Mouse (Mus musculus) forebrain, embryonic 16.5 days (tissue): ENCODE measurements around the gene Syvn1. TPM values are rescaled to one million over a fixed set of nuclear protein-coding genes. Genes with fewer than 3 reads are reported as not detected.

ENCODE experiments used
- ATAC-seq: fragments of 200-750 bp; cut with Nextera tagmentation; 2 replicates; pipeline ENCODE4 v1.8.0; 2017; ENCODE audit warnings: mild to moderate bottlenecking, moderate library complexity
- H3K27ac ChIP-seq: fragments of 300-500 bp; sonication (generic); 2 replicates; pipeline ENCODE4 v1.5.1; 2014; ENCODE audit warnings: low read length, control low read depth
- H3K27me3 ChIP-seq: fragments of 300-500 bp; sonication (generic); replicated peaks from 2 replicates; pipeline ENCODE4 v1.6.1; 2014; ENCODE audit warnings: low read length; ENCODE audit not compliant: control insufficient read depth, insufficient read depth
- H3K36me3 ChIP-seq: fragments of 300-500 bp; sonication (generic); 2 replicates; pipeline ENCODE4 v1.6.1; 2014; ENCODE audit not compliant: control insufficient read depth, insufficient read depth
- H3K4me1 ChIP-seq: fragments of 300-500 bp; sonication (generic); replicated peaks from 2 replicates; pipeline ENCODE4 v1.6.1; 2014; ENCODE audit warnings: low read length; ENCODE audit not compliant: control insufficient read depth, insufficient read depth
- H3K4me2 ChIP-seq: fragments of 300-500 bp; sonication (generic); 2 replicates; pipeline ENCODE4 v1.6.1; 2014; ENCODE audit warnings: mild to moderate bottlenecking, low read length, control low read depth
- H3K4me3 ChIP-seq: fragments of 300-500 bp; sonication (generic); replicated peaks from 2 replicates; pipeline ENCODE4 v1.5.1; 2014; ENCODE audit warnings: mild to moderate bottlenecking, low read length, control low read depth
- H3K9ac ChIP-seq: fragments of 300-500 bp; sonication (generic); replicated peaks from 2 replicates; pipeline ENCODE4 v1.6.1; 2014; ENCODE audit warnings: low read depth, low read length, control low read depth
- H3K9me3 ChIP-seq: fragments of 300-500 bp; sonication (generic); 2 replicates; pipeline ENCODE4 v1.6.1; 2016; ENCODE audit warnings: low read length; ENCODE audit not compliant: control insufficient read depth
- WGBS: fragments of 180-500 bp; shearing (Covaris S2); extraction: QIAGEN DNeasy Blood & Tissue Kit; methylation state at CpG from one replicate; pipeline ENCODE4 v1.1.7; 2014; 5-methylcytosine and 5-hydroxymethylcytosine counted together
- polyA plus RNA-seq: library from polyadenylated mRNA; unstranded; fragments of >200 nt; fragmentation: Nextera tagmentation; extraction: Ambion mirVana; gene quantifications from 2 replicates; pipeline ENCODE4 v1.2.1, GENCODE M21; 2015

The Syvn1 gene
- polyA plus RNA-seq, 1 experiment from 2014 or later = 30.3 TPM

DNA sequence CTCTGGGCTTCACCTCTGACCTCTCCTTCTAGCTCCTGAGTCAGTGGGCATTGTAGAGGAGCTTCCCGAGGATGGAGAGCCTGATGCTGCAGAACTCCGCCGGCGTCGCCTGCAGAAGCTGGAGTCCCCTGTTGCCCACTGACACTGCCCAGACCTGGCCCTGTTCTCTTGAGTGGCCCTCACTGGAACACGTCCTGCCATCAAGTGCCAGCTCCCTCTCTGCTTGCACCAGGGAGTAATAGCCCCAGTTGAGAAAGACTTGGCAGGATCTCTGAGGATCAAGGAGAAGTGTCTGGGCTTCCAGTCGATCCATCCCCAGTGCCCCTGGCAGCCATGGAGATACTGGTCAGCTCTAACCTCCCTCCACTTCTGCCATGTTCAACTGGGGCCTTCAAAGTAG lies 6.1 kb downstream of the Syvn1 start:
- H3K9ac ChIP-seq = no peak overlapping the region
- peaks cover 19% of the 10 kb centered on the region for H3K4me1 ChIP-seq
- ATAC-seq = no peak
- H3K4me3 ChIP-seq = no peak overlapping the region
- no peak overlapping the region for H3K4me2 ChIP-seq
- peaks cover 38% of the 10 kb centered on the region for H3K36me3 ChIP-seq
- H3K27ac ChIP-seq = no peak overlapping the region
- H3K27me3 ChIP-seq = no peaks in the 10 kb centered on the region
- 88% methylated on average over 7 of the region's 7 CpGs for WGBS
- no peaks in the 10 kb centered on the region for H3K9me3 ChIP-seq

DNA sequence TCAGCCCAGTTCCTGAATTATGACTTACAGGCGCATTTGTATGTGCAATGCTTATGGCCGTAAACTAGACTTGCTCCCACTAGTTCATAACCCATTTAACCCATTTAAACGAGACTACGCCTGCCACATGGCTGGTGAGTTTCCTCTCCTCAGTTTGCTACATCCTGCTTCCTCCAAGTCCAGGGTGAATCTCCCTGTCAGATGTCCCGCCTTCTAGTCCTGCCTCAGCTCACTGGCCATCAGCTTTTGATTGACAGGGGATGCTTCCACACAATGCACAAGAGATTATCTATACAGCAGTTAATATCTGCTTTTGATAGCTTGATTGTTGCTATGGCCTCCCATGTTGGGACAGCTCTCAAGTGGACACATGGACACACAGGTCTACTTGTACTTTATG lies 7.9 kb downstream of the Syvn1 start:
- Histone ChIP-seq H3K36me3 (peaks cover 35% of the 10 kb centered on the region), H3K27me3 (no peaks in the 10 kb centered on the region), H3K27ac (no peak overlapping the region), H3K4me2 (no peak overlapping the region), H3K9ac (no peak overlapping the region), H3K4me3 (no peak overlapping the region), H3K4me1 (peaks cover 21% of the 10 kb centered on the region), H3K9me3 (no peaks in the 10 kb centered on the region)
- no peak for ATAC-seq
- 90% methylated on average over 5 of the region's 5 CpGs for WGBS

DNA sequence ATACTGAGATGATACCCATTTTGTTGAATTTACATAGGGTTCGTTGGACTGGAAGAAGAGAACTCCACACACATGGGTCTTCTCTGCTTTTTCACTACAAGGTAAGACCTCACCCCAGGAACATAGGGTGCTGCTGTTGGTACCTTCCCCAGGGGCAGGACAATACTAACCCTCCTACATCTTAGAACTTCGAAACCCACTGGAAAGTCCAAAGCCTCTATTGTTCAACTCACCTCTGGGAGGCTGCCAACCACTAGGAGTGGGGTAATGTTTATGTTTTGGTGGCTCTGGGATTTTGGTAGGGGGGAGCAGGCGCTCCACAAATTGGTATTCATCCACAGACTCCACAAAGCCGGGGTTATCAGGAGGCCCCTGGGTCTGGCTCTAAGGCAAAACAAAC lies 10.3 kb downstream of the Syvn1 start:
- Histone ChIP-seq H3K9me3 (no peaks in the 10 kb centered on the region), H3K36me3 (peaks cover 18% of the 10 kb centered on the region), H3K4me1 (peaks cover 26% of the 10 kb centered on the region), H3K27ac (no peak overlapping the region), H3K4me3 (peak overlapping the region; percentile 85), H3K4me2 (peak overlapping the region; percentile 86), H3K9ac (peak overlapping the region; percentile 85), H3K27me3 (no peaks in the 10 kb centered on the region)
- WGBS = 35% methylated on average over 4 of the region's 4 CpGs
- ATAC-seq = no peak

DNA sequence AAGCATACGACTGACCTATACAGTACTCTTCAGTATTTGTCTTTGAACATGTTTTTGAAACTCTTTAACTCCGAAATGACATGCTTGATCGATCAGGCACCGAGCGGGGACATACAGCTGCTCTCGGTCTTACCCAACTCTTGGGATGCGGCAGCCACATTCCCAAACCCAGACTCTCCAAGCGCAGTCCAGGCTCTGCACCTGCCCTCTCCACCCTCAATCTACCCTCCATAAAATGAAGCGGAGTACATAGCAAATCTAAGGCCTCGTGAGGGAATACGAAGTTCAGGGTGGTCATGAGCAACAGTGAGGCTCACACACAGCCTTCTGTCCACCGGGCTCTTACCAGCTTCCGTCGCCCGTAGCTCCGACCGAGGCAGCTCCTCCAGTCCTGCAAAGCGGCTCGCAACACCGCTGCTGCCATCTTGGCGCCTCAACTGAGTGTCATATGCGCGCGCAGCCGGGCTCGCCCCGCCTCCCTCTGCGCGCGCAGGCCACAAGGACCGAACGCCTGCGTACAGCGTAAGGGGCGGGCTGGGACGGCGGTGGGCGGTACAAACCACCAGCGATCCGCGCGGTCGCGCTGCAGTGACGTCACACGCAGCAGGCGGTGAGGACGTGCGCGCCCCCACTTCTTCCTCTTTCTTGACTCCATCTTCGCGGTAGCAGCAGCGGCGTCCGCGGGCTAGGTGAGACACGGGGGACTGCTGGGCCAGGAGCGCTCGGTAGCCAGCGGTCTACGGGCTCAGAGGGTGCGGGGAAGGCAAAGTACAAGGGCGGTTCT lies 11.1 kb downstream of the Syvn1 start, which contains the start of the genes Mrpl49 and Fau:
Mrpl49 (minus strand) TSS at position 473 of the 784 bp plus-strand sequence.
Fau (plus strand) TSS at position 532 of the 784 bp plus-strand sequence.
- Histone ChIP-seq H3K36me3 (peaks cover 12% of the 10 kb centered on the region), H3K27ac (peak within 1 kb of the TSS; percentile 64), H3K4me2 (peak within 1 kb of the TSS; percentile 93), H3K27me3 (no peaks in the 10 kb centered on the region), H3K9me3 (no peaks in the 10 kb centered on the region), H3K9ac (peak within 1 kb of the TSS; percentile 85), H3K4me1 (peaks cover 34% of the 10 kb centered on the region), H3K4me3 (peak within 1 kb of the TSS; percentile 85)
- ATAC-seq = peak; percentile 87
- WGBS = under 1% methylated on average over 63 of the region's 63 CpGs

DNA sequence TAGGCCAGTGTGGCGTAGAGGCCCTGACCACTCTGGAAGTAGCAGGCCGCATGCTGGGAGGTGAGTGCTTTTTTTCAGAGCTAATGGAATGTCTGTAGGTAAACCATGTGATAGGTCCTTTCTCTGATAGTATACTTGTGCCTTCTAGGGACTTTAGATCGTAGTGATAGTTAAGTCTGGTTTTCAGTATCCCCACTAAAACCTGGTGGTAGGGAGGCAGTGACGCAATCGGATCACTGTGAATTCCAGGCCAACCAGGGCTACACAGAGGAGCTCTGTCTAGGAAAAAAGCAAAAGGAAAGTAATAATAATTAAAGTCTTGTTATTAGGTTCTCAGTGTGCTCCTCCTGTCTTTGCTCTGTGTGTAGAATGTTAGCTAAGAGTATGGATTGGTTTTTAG lies 12.1 kb downstream of the Syvn1 start:
- Histone ChIP-seq H3K4me2 (peak overlapping the region; percentile 93), H3K9ac (peak overlapping the region; percentile 85), H3K36me3 (peaks cover 3% of the 10 kb centered on the region; the same call in 1 of the 2 replicates), H3K27me3 (no peaks in the 10 kb centered on the region), H3K27ac (no peak overlapping the region), H3K9me3 (no peaks in the 10 kb centered on the region), H3K4me3 (peak overlapping the region; percentile 85), H3K4me1 (peaks cover 39% of the 10 kb centered on the region)
- 35% methylated on average over 5 of the region's 5 CpGs for WGBS
- ATAC-seq = no peak

DNA sequence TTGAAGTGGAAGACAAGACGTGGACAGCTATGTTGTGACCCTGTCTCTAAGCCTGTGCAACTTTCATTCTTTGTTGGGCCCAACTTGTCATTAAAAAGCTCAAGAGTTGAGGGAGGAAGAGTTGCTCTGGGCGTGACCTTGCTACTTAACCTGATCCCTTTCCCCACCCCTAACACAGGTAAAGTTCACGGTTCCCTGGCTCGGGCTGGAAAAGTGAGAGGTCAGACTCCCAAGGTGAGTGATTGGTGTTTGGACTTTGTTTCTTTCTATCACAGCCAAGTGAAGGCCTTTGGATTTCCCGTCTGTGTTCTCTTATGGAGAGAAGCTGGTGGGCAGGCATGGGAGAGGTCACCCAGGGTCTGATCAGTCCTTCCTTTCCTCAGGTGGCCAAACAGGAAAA lies 12.6 kb downstream of the Syvn1 start:
- Histone ChIP-seq H3K9me3 (no peaks in the 10 kb centered on the region), H3K4me1 (peaks cover 39% of the 10 kb centered on the region), H3K4me3 (no peak overlapping the region), H3K27me3 (no peaks in the 10 kb centered on the region), H3K4me2 (peak overlapping the region; percentile 93; the same call in 1 of the 2 replicates), H3K9ac (no peak overlapping the region), H3K36me3 (no peaks in the 10 kb centered on the region; the same call in 1 of the 2 replicates), H3K27ac (no peak overlapping the region)
- ATAC-seq = no peak
- whole genome bisulfite sequencing = 83% methylated on average over 5 of the region's 5 CpGs

DNA sequence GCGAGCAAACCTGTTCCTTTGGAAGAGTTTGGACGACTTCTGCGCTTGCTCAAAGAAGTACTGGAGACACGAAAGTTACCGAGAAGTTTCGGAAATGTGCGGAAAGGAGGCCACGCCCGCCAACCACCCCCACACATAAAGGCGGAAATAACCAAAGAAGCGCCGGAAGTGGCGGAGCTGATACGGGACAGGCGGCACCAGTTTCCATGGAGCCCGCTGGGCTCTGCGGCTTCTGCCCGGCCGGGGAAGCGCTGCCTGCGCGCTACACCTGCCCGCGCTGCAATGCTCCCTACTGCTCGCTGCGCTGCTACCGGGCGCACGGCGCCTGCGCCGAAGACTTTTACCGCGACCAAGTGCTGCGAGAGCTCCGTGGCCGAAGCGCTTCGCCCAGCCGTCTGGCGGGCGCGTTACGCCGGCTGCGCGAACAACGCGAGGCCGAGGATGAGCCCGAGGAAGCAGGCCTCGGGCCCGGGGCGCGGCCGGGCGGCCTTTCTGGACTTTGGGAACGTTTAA lies 14.7 kb downstream of the Syvn1 start, which contains the start of gene Znhit2:
Znhit2 (plus strand) TSS at position 172 of the 513 bp plus-strand sequence.
- H3K9ac ChIP-seq = peak within 1 kb of the TSS; percentile 91
- ATAC-seq = peak; percentile 79
- WGBS = under 1% methylated on average over 58 of the region's 58 CpGs
- H3K4me2 ChIP-seq = peak within 1 kb of the TSS; percentile 100
- H3K4me1 ChIP-seq = peaks cover 40% of the 10 kb centered on the region
- no peaks in the 10 kb centered on the region for H3K27me3 ChIP-seq
- H3K27ac ChIP-seq = peak within 1 kb of the TSS; percentile 82
- no peaks in the 10 kb centered on the region for H3K9me3 ChIP-seq
- H3K36me3 ChIP-seq = no peaks in the 10 kb centered on the region
- peak within 1 kb of the TSS; percentile 90 for H3K4me3 ChIP-seq

DNA sequence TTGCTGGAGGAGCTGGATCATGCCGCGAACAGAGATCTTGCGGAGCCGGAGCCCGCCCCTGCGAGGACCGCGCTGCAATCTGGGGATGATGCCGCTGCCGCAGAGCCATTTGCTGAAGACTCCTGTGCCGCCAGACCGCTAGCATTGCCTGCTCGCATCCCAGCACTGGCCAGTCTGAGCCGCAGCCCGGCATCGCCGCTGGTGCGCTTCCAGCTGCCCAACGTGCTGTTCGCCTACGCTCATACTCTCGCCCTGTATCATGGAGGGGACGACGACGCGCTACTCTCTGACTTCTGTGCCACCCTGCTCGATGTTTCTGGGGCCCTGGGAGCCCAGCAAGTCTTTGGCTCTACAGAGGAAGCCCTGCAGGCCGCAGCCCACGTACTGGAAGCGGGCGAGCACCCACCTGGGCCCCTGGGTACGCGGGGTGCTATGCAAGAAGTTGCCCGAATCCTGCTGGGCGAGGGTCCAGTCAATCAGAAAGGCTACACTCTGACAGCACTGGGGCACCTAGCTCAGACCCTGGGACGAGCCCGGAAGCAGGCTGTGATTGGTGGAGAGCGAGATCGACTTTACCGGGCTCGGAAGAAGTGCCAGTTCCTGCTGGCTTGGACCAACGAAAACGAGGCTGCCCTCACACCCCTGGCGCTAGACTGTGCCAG lies 15.4 kb downstream of the Syvn1 start:
- 3% methylated on average over 43 of the region's 44 CpGs for WGBS
- peak overlapping the region; percentile 90 for H3K4me3 ChIP-seq
- no peaks in the 10 kb centered on the region for H3K36me3 ChIP-seq
- peak overlapping the region; percentile 100 for H3K4me2 ChIP-seq
- peak overlapping the region; percentile 91 for H3K9ac ChIP-seq
- no peak for ATAC-seq
- no peaks in the 10 kb centered on the region for H3K27me3 ChIP-seq
- H3K9me3 ChIP-seq = no peaks in the 10 kb centered on the region
- H3K27ac ChIP-seq = peak overlapping the region; percentile 82
- peaks cover 40% of the 10 kb centered on the region for H3K4me1 ChIP-seq

DNA sequence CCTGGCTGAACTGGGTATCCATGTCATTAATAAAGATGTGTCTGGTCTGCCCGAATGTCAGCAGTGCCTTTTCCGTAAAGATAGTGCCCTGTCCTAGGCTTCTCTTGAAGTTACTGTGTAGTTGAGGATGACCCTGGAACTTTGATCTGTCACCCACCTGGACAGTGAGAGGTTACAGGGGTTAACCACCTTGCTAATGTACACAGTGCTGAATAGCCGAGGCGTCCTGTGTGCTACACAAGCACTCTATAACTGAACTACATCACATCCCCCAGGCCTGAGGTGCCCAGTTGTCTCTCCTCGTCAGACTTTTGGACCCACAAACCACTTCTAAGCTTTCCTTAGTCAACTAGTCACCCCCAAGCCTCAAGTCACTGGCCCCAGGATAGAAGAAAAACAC lies 16.0 kb downstream of the Syvn1 start:
- ATAC-seq = no peak
- 71% methylated on average over 5 of the region's 5 CpGs for WGBS
- peak overlapping the region; percentile 100 for H3K4me2 ChIP-seq
- H3K9ac ChIP-seq = peak overlapping the region; percentile 91
- no peaks in the 10 kb centered on the region for H3K27me3 ChIP-seq
- H3K36me3 ChIP-seq = no peaks in the 10 kb centered on the region
- peak overlapping the region; percentile 90 for H3K4me3 ChIP-seq
- no peaks in the 10 kb centered on the region for H3K9me3 ChIP-seq
- H3K27ac ChIP-seq = no peak overlapping the region
- peaks cover 41% of the 10 kb centered on the region for H3K4me1 ChIP-seq
